Mouse (Mus musculus) heart, postnatal 0 days (tissue): ENCODE measurements at regions not wholly inside any gene's neighbourhood (a gene's known extent, or its start where the extent isn't known, plus 50 kb on each side); places are given as distances from the start of the nearest gene placed in this dataset.

ENCODE experiments used
- CTCF ChIP-seq: IDR thresholded peaks from 2 replicates; pipeline ENCODE4 v1.5.1; 2016; ENCODE audit warnings: antibody characterized with exemption, control low read depth, low read depth
- EP300 ChIP-seq: IDR thresholded peaks from 2 replicates; pipeline ENCODE4 v1.6.1; 2016; ENCODE audit warnings: antibody characterized with exemption, low read depth

DNA sequence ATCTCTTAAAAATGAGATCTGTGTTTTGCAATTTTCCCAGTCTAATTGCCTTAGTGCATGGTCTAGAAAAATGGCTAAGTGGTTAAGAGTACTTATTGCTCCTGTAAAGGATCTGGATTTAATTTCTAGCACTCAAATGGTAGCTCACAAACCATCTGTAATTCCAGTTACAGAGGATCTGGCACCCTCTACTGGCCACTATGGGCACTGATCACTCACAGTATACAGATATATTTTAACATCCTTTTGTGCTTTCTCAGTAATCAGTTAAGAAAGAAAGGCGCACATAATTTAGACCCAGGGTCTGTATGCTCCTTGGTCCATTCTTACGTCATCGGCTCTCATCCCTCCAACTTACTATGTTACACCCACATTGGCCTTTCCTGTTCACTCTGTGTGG lies 120.3 kb downstream of the Pih1h3b start:
- no peak for TF ChIP-seq EP300
- TF ChIP-seq CTCF = no peak; the same call in 1 of the 2 replicates
